Mouse (Mus musculus) kidney, postnatal 10 days (tissue): ENCODE measurements around the gene Islr.

Experiments
- DNase-seq: peaks from one replicate; pipeline ENCODE4 v3.0.0; 2021; ENCODE audit warnings: mixed read lengths

The Islr gene

DNA sequence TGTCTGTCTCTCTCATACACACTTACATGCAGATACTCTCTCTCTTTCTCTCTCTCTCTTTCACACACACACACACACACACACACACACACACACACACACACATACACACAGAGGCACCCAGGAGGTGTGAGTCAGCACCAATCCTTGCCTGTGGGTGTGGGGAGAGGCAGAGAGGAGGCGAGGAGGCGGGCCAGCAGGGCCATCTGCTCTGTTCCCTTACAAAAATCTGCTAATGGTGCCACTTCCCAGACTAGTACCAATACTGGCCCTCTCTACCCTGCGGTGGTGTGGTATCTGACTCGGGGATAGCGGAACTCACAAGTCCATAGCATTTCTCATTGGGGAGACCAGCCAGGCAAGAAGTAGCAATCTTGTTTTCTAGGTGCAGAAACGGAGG, 92.7 kb downstream of the Islr start:
- no peak for DNase-seq

DNA sequence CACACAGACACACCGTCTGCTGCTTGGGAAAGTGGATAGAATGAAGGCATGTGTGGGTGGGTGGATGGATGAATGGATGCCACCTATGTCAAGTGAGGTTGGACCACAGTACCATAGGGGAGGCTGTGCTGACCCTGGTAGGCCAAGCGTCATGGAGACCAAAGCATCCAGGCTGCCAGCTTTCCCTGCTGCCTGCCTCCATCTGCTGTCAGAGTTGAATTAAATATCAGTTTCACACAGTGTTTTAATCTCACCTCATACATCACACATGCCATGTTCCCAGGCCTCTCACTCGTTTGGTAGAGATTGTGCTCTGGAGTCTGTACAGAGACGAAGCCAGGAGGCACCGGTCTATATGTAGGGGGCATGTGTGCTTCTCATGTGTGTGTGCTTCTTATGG, 93.3 kb downstream of the Islr start:
- DNase-seq: no peak

GRCm38 (mm10) chr9:58107494-58107893, 96.6 kb downstream of the Islr start:
- peak; percentile 35 for DNase-seq
